Mouse (Mus musculus): ENCODE data around the gene Sptbn2. TPM values are rescaled to one million over a fixed set of nuclear protein-coding genes. Genes with fewer than 3 reads are reported as not detected.
A peak's percentile ranks its signal among the peaks of the same experiment; 100 is the strongest.

Gene Sptbn2
- polyA plus RNA-seq, 1 experiment from 2014 or later = 26.1 TPM

DNA sequence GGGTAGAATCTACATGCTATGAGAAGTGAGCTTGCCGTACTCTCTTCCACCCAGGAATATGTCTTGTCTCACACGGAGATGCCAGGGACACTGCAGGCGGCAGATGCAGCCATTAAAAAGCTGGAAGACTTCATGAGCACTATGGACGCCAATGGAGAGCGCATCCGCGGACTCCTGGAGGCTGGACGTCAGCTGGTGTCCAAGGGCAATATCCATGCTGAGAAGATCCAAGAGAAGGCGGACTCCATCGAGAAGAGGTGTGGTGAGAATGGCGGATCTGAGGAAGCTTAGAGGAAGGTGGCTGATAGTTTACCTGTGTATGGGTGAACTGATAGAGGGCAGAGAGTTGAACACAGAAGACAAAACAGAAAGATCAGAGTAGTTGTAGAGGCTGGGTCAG lies 28.1 kb downstream of the Sptbn2 start:
- Histone ChIP-seq H3K9ac (ENCODE audit: low read length) (no peak overlapping the region), H3K27me3 (ENCODE audit: control insufficient read depth, insufficient read depth, low read length) (no peaks in the 10 kb centered on the region), H3K4me2 (ENCODE audit: low read depth) (no peak overlapping the region), H3K4me3 (ENCODE audit: low read depth, low read length) (no peak overlapping the region), H3K36me3 (ENCODE audit: control insufficient read depth, insufficient read depth, low read length) (peaks cover 13% of the 10 kb centered on the region), H3K9me3 (ENCODE audit: control insufficient read depth, low read length) (no peaks in the 10 kb centered on the region), H3K27ac (ENCODE audit: low read depth, low read length) (no peak overlapping the region), H3K4me1 (ENCODE audit: control insufficient read depth, insufficient read depth, low read length) (no peaks in the 10 kb centered on the region)
- ATAC-seq (ENCODE audit: insufficient read depth, low FRiP score, low TSS enrichment) (no peak), DNase-seq (ENCODE audit: low spot score) (no peak)
- WGBS = 91% methylated on average over 11 of the region's 11 CpGs

DNA sequence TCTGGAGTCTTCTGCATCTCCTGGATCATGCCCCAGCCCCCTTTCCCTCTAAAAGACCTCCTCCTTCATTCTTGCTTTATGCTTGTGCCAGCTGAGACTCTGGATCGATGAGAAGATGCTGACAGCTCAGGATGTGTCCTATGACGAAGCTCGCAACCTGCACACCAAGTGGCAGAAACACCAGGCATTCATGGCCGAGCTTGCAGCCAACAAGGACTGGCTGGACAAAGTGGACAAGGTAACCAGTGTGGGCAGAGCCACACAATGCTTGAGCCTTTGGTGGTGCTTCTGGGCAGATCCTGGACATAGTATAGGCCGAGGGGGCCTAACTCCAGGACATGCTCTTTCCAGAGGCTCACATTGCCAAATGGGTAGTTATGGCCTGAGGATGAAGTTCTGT lies 28.8 kb downstream of the Sptbn2 start:
- H3K36me3 ChIP-seq (ENCODE audit: control insufficient read depth, insufficient read depth, low read length) = peaks cover 7% of the 10 kb centered on the region
- DNase-seq (ENCODE audit: low spot score) (no peak), ATAC-seq (ENCODE audit: insufficient read depth, low FRiP score, low TSS enrichment) (no peak)
- H3K4me1 ChIP-seq (ENCODE audit: control insufficient read depth, insufficient read depth, low read length) = no peaks in the 10 kb centered on the region
- H3K27me3 ChIP-seq (ENCODE audit: control insufficient read depth, insufficient read depth, low read length) = no peaks in the 10 kb centered on the region
- H3K4me2 ChIP-seq (ENCODE audit: low read depth) = no peak overlapping the region
- no peak overlapping the region for H3K4me3 ChIP-seq (ENCODE audit: low read depth, low read length)
- H3K9ac ChIP-seq (ENCODE audit: low read length) = no peak overlapping the region
- no peak overlapping the region for H3K27ac ChIP-seq (ENCODE audit: low read depth, low read length)
- H3K9me3 ChIP-seq (ENCODE audit: control insufficient read depth, low read length) = no peaks in the 10 kb centered on the region
- 93% methylated on average over 5 of the region's 5 CpGs for WGBS

GRCm38 (mm10) chr19:4741482-4741881 lies 30.5 kb downstream of the Sptbn2 start:
- Histone ChIP-seq H3K4me1 (ENCODE audit: control insufficient read depth, insufficient read depth, low read length) (no peaks in the 10 kb centered on the region), H3K36me3 (ENCODE audit: control insufficient read depth, insufficient read depth, low read length) (peaks cover 8% of the 10 kb centered on the region), H3K27ac (ENCODE audit: low read depth, low read length) (no peak overlapping the region), H3K27me3 (ENCODE audit: control insufficient read depth, insufficient read depth, low read length) (no peaks in the 10 kb centered on the region), H3K4me3 (ENCODE audit: low read depth, low read length) (no peak overlapping the region), H3K9ac (ENCODE audit: low read length) (no peak overlapping the region), H3K4me2 (ENCODE audit: low read depth) (no peak overlapping the region), H3K9me3 (ENCODE audit: control insufficient read depth, low read length) (no peaks in the 10 kb centered on the region)
- ATAC-seq (ENCODE audit: insufficient read depth, low FRiP score, low TSS enrichment) (no peak), DNase-seq (ENCODE audit: low spot score) (no peak)
- 89% methylated on average over 10 of the region's 10 CpGs for WGBS

GRCm38 (mm10) chr19:4742229-4742628 lies 31.3 kb downstream of the Sptbn2 start:
- Histone ChIP-seq H3K27me3 (ENCODE audit: control insufficient read depth, insufficient read depth, low read length) (no peaks in the 10 kb centered on the region), H3K9ac (ENCODE audit: low read length) (no peak overlapping the region), H3K9me3 (ENCODE audit: control insufficient read depth, low read length) (no peaks in the 10 kb centered on the region), H3K4me3 (ENCODE audit: low read depth, low read length) (no peak overlapping the region), H3K36me3 (ENCODE audit: control insufficient read depth, insufficient read depth, low read length) (peaks cover 9% of the 10 kb centered on the region), H3K4me1 (ENCODE audit: control insufficient read depth, insufficient read depth, low read length) (no peaks in the 10 kb centered on the region), H3K4me2 (ENCODE audit: low read depth) (no peak overlapping the region), H3K27ac (ENCODE audit: low read depth, low read length) (no peak overlapping the region)
- 91% methylated on average over 6 of the region's 6 CpGs for WGBS
- DNase-seq (ENCODE audit: low spot score) (no peak), ATAC-seq (ENCODE audit: insufficient read depth, low FRiP score, low TSS enrichment) (no peak)

DNA sequence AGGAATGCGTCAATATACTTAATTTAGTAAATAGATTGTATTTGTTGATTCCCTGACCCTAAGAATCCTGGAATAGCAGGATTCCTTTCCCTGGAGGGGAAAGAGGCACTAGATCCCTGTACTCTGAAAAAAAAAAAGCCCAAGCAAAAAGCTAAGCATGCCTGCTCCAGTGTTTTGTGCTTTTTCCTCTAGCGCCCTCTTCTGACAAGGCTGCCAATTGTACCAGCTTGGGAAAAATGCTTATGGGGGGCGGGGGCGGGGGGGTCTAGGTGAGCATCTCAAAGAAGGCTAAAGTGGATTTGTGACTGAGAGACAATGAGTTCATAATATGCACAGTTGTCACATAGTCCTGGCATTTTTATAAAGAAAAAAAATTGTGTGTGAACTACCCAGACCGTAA lies 32.6 kb downstream of the Sptbn2 start:
- Histone ChIP-seq H3K4me3 (ENCODE audit: low read depth, low read length) (no peak overlapping the region), H3K4me2 (ENCODE audit: low read depth) (no peak overlapping the region), H3K9ac (ENCODE audit: low read length) (no peak overlapping the region), H3K9me3 (ENCODE audit: control insufficient read depth, low read length) (no peaks in the 10 kb centered on the region), H3K27me3 (ENCODE audit: control insufficient read depth, insufficient read depth, low read length) (no peaks in the 10 kb centered on the region), H3K27ac (ENCODE audit: low read depth, low read length) (no peak overlapping the region), H3K36me3 (ENCODE audit: control insufficient read depth, insufficient read depth, low read length) (0 out of 2 replicates have a peak, but pooled peaks cover 2% of the 10 kb centered on the region), H3K4me1 (ENCODE audit: control insufficient read depth, insufficient read depth, low read length) (no peaks in the 10 kb centered on the region)
- ATAC-seq (ENCODE audit: insufficient read depth, low FRiP score, low TSS enrichment) (no peak), DNase-seq (ENCODE audit: low spot score) (peak; percentile 45)
- WGBS = 42% methylated on average over 5 of the region's 5 CpGs

- no peak overlapping the region for H3K4me2 ChIP-seq (ENCODE audit: low read depth)
- DNase-seq (ENCODE audit: low spot score) (no peak), ATAC-seq (ENCODE audit: insufficient read depth, low FRiP score, low TSS enrichment) (no peak)
- 86% methylated on average over 14 of the region's 14 CpGs for whole genome bisulfite sequencing
- H3K27ac ChIP-seq (ENCODE audit: low read depth, low read length) = no peak overlapping the region
- no peaks in the 10 kb centered on the region for H3K4me1 ChIP-seq (ENCODE audit: control insufficient read depth, insufficient read depth, low read length)
- H3K36me3 ChIP-seq (ENCODE audit: control insufficient read depth, insufficient read depth, low read length) = 0 out of 2 replicates have a peak, but pooled peaks cover 2% of the 10 kb centered on the region
- H3K27me3 ChIP-seq (ENCODE audit: control insufficient read depth, insufficient read depth, low read length) = no peaks in the 10 kb centered on the region
- no peaks in the 10 kb centered on the region for H3K9me3 ChIP-seq (ENCODE audit: control insufficient read depth, low read length)
- no peak overlapping the region for H3K4me3 ChIP-seq (ENCODE audit: low read depth, low read length)
- H3K9ac ChIP-seq (ENCODE audit: low read length) = no peak overlapping the region
These were observed 33.1 kb downstream of the Sptbn2 start for GRCm38 (mm10) chr19:4744026-4744425.

GRCm38 (mm10) chr19:4745057-4745456 lies 34.1 kb downstream of the Sptbn2 start:
- no peak overlapping the region for H3K4me2 ChIP-seq (ENCODE audit: low read depth)
- 89% methylated on average over 9 of the region's 9 CpGs for WGBS
- H3K4me3 ChIP-seq (ENCODE audit: low read depth, low read length) = no peak overlapping the region
- H3K9me3 ChIP-seq (ENCODE audit: control insufficient read depth, low read length) = no peaks in the 10 kb centered on the region
- H3K27me3 ChIP-seq (ENCODE audit: control insufficient read depth, insufficient read depth, low read length) = no peaks in the 10 kb centered on the region
- DNase-seq (ENCODE audit: low spot score) (no peak), ATAC-seq (ENCODE audit: insufficient read depth, low FRiP score, low TSS enrichment) (no peak)
- peaks cover 9% of the 10 kb centered on the region for H3K36me3 ChIP-seq (ENCODE audit: control insufficient read depth, insufficient read depth, low read length)
- H3K9ac ChIP-seq (ENCODE audit: low read length) = no peak overlapping the region
- no peak overlapping the region for H3K27ac ChIP-seq (ENCODE audit: low read depth, low read length)
- H3K4me1 ChIP-seq (ENCODE audit: control insufficient read depth, insufficient read depth, low read length) = no peaks in the 10 kb centered on the region

DNA sequence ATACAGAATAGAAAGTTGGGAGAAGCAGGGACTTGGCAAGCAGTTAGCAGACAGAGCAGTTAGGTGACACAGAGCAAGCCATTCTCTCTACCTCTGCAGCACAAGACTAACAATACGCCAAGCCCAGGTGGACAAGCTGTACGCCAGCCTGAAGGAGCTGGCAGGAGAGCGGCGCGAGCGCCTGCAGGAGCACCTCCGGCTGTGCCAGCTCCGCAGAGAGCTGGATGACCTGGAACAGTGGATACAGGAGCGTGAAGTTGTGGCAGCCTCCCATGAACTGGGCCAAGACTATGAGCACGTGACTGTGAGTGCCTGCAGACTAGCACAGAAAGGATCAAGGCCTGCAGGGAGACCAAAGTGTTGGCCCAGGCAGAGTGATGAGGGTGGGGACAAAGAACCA lies 34.7 kb downstream of the Sptbn2 start:
- H3K4me2 ChIP-seq (ENCODE audit: low read depth) = no peak overlapping the region
- H3K4me3 ChIP-seq (ENCODE audit: low read depth, low read length) = no peak overlapping the region
- no peaks in the 10 kb centered on the region for H3K4me1 ChIP-seq (ENCODE audit: control insufficient read depth, insufficient read depth, low read length)
- ATAC-seq (ENCODE audit: insufficient read depth, low FRiP score, low TSS enrichment) = no peak
- no peak overlapping the region for H3K9ac ChIP-seq (ENCODE audit: low read length)
- no peaks in the 10 kb centered on the region for H3K27me3 ChIP-seq (ENCODE audit: control insufficient read depth, insufficient read depth, low read length)
- peaks cover 9% of the 10 kb centered on the region for H3K36me3 ChIP-seq (ENCODE audit: control insufficient read depth, insufficient read depth, low read length)
- H3K9me3 ChIP-seq (ENCODE audit: control insufficient read depth, low read length) = no peaks in the 10 kb centered on the region
- DNase-seq (ENCODE audit: low spot score) = no peak
- H3K27ac ChIP-seq (ENCODE audit: low read depth, low read length) = no peak overlapping the region
- WGBS = 94% methylated on average over 10 of the region's 10 CpGs

DNA sequence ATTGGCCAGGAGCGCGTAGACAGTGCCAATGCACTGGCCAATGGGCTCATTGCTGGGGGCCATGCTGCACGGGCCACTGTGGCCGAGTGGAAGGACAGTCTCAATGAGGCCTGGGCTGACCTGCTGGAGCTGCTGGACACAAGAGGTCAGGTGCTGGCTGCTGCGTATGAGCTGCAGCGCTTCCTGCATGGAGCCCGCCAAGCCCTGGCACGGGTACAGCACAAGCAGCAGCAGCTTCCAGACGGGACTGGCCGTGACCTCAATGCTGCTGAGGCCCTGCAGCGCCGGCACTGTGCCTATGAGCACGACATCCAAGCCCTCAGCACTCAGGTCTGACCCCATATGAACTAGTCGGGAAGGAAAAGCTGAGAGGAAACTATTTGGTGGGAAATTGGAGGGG lies 35.6 kb downstream of the Sptbn2 start:
- ATAC-seq (ENCODE audit: insufficient read depth, low FRiP score, low TSS enrichment) = no peak
- peaks cover 11% of the 10 kb centered on the region for H3K36me3 ChIP-seq (ENCODE audit: control insufficient read depth, insufficient read depth, low read length)
- no peak overlapping the region for H3K9ac ChIP-seq (ENCODE audit: low read length)
- WGBS = 91% methylated on average over 14 of the region's 14 CpGs
- H3K4me2 ChIP-seq (ENCODE audit: low read depth) = no peak overlapping the region
- H3K27me3 ChIP-seq (ENCODE audit: control insufficient read depth, insufficient read depth, low read length) = no peaks in the 10 kb centered on the region
- H3K4me3 ChIP-seq (ENCODE audit: low read depth, low read length) = no peak overlapping the region
- H3K27ac ChIP-seq (ENCODE audit: low read depth, low read length) = no peak overlapping the region
- no peaks in the 10 kb centered on the region for H3K4me1 ChIP-seq (ENCODE audit: control insufficient read depth, insufficient read depth, low read length)
- no peak for DNase-seq (ENCODE audit: low spot score)
- no peaks in the 10 kb centered on the region for H3K9me3 ChIP-seq (ENCODE audit: control insufficient read depth, low read length)
